Mouse (Mus musculus) inflammation-experienced regulatory T-cells, adult 16 weeks (primary cell): ENCODE measurements around the gene Fancd2os. TPM values are rescaled to one million over a fixed set of nuclear protein-coding genes. Genes with fewer than 3 reads are reported as not detected.

ENCODE experiments used
- polyA plus RNA-seq: library from polyadenylated mRNA; unstranded; fragments of 100-300 nt; shearing (Covaris generic); gene quantifications from one replicate; pipeline ENCODE4 v1.2.1, GENCODE M21; 2017

Gene Fancd2os
- polyA plus RNA-seq, result not detected

GRCm38 (mm10) chr6:113600543-113601139, at the start of gene Fancd2os:
Gene Fancd2os (minus strand): TSS chr6:113600715.

GRCm38 (mm10) chr6:113638302-113639040, 38.0 kb upstream of the Fancd2os start, which contains the start of gene Irak2:
Gene Irak2 (plus strand): TSS chr6:113638467.

GRCm38 (mm10) chr6:113623941-113624751, 23.6 kb upstream of the Fancd2os start, which contains the start of gene Vhl:
Gene Vhl (plus strand): TSS chr6:113623959.

GRCm38 (mm10) chr6:113604432-113605223, 4.1 kb upstream of the Fancd2os start, which contains the start of gene Brk1:
Gene Brk1 (plus strand): TSS chr6:113604772.

Other genes with a start within 250 kb of the Fancd2os start
- gene Tada3, start 222.8 kb downstream of the Fancd2os start, polyA plus RNA-seq, result 70.9 TPM
- gene Arpc4, start 222.6 kb downstream of the Fancd2os start, polyA plus RNA-seq, result 579 TPM
- gene Ttll3, start 211.5 kb downstream of the Fancd2os start, polyA plus RNA-seq, result 16.4 TPM
- 18.0 TPM for gene Rpusd3, start 181.4 kb downstream of the Fancd2os start, polyA plus RNA-seq
- not detected for gene Cidec, start 165.0 kb downstream of the Fancd2os start, polyA plus RNA-seq
- 61.7 TPM for gene Jagn1, start 158.1 kb downstream of the Fancd2os start, polyA plus RNA-seq
- 0.29 TPM for gene Il17re, start 142.2 kb downstream of the Fancd2os start, polyA plus RNA-seq
- gene Il17rc, start 129.3 kb downstream of the Fancd2os start, polyA plus RNA-seq, result 0.27 TPM
- 13.0 TPM for gene Creld1, start 117.4 kb downstream of the Fancd2os start, polyA plus RNA-seq
- 0.49 TPM for gene Prrt3, start 98.8 kb downstream of the Fancd2os start, polyA plus RNA-seq
- gene Emc3, start 69.1 kb downstream of the Fancd2os start, polyA plus RNA-seq, result 110 TPM
- gene Fancd2, start 69.0 kb downstream of the Fancd2os start, polyA plus RNA-seq, result 3.7 TPM
- 261 TPM for gene Brk1, start 4.1 kb upstream of the Fancd2os start, polyA plus RNA-seq
- 48.2 TPM for gene Vhl, start 23.2 kb upstream of the Fancd2os start, polyA plus RNA-seq
- gene Irak2, start 37.8 kb upstream of the Fancd2os start, polyA plus RNA-seq, result 59.9 TPM
- 0.76 TPM for gene Tatdn2, start 96.3 kb upstream of the Fancd2os start, polyA plus RNA-seq
- not detected for gene Ghrl, start 119.2 kb upstream of the Fancd2os start, polyA plus RNA-seq
- gene Sec13, start 140.0 kb upstream of the Fancd2os start, polyA plus RNA-seq, result 198 TPM